Mouse (Mus musculus): ENCODE results near the gene Fbxo44. TPM values are rescaled to one million over a fixed set of nuclear protein-coding genes. Genes with fewer than 3 reads are reported as not detected.
"Not testable (repeated sequence)": the region's sequence is repeated elsewhere in the genome, so short reads cannot be mapped to it uniquely, and the experiment has no call there.

Gene Fbxo44
- polyA plus RNA-seq, 1 experiment from 2014 or later: 82.5 TPM

- ATAC-seq (ENCODE audit: low FRiP score) (no peak), DNase-seq (ENCODE audit: low spot score) (no peak)
- Histone ChIP-seq H3K36me3 (ENCODE audit: control insufficient read depth, insufficient read depth, low read length) (no peaks in the 10 kb centered on the region), H3K4me1 (replicated peaks; ENCODE audit: control insufficient read depth, insufficient read depth, low read length) (peaks cover 1% of the 10 kb centered on the region; the same call in 1 of the 2 replicates), H3K4me2 (replicated peaks; ENCODE audit: low read depth, low read length) (no peak overlapping the region), H3K4me3 (ENCODE audit: low read depth, low read length) (no peak overlapping the region), H3K27me3 (ENCODE audit: control insufficient read depth, insufficient read depth, low read length) (no peaks in the 10 kb centered on the region), H3K27ac (ENCODE audit: low read depth, low read length) (no peak overlapping the region), H3K9ac (ENCODE audit: low read depth, low read length) (no peak overlapping the region), H3K9me3 (ENCODE audit: control insufficient read depth, low read length) (no peaks in the 10 kb centered on the region)
- WGBS: 83% methylated on average over 9 of the region's 9 CpGs
These were observed 39.7 kb downstream of the Fbxo44 start for GRCm38 (mm10) chr4:148120555-148120954.

DNA sequence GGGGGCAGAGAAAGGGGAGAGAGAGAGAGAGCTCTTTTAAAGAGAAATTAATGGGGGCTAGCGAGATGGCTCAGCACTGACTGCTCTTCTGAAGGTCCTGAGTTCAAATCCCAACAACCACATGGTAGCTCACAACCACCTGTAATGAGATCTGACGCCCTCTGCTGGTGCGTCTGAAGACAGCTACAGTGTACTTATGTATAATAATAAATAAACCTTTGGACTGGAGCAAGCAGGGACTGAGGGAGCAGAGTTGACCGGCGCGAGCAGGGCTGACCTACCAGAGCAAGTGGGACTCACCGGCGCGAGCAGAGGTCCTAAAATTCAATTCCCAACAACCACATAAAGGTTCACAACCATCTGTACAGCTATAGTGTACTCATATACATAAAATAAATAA, 40.7 kb downstream of the Fbxo44 start:
- WGBS: 89% methylated on average over 9 of the region's 9 CpGs
- H3K4me1 ChIP-seq (replicated peaks; ENCODE audit: control insufficient read depth, insufficient read depth, low read length); ATAC-seq (ENCODE audit: low FRiP score); H3K27ac ChIP-seq (ENCODE audit: low read depth, low read length); H3K9me3 ChIP-seq (ENCODE audit: control insufficient read depth, low read length); DNase-seq (ENCODE audit: low spot score); H3K4me3 ChIP-seq (ENCODE audit: low read depth, low read length); H3K9ac ChIP-seq (ENCODE audit: low read depth, low read length); H3K36me3 ChIP-seq (ENCODE audit: control insufficient read depth, insufficient read depth, low read length); H3K4me2 ChIP-seq (replicated peaks; ENCODE audit: low read depth, low read length); H3K27me3 ChIP-seq (ENCODE audit: control insufficient read depth, insufficient read depth, low read length): not testable (repeated sequence)

GRCm38 (mm10) chr4:148117392-148117791, 42.9 kb downstream of the Fbxo44 start:
- H3K36me3 ChIP-seq (ENCODE audit: control insufficient read depth, insufficient read depth, low read length): peaks cover 2% of the 10 kb centered on the region; the same call in 1 of the 2 replicates
- no peak overlapping the region for H3K27ac ChIP-seq (ENCODE audit: low read depth, low read length)
- H3K27me3 ChIP-seq (ENCODE audit: control insufficient read depth, insufficient read depth, low read length): 0 out of 2 replicates have a peak, but pooled peaks cover 3% of the 10 kb centered on the region
- H3K4me3 ChIP-seq (ENCODE audit: low read depth, low read length): no peak overlapping the region
- no peak overlapping the region for H3K9ac ChIP-seq (ENCODE audit: low read depth, low read length)
- H3K4me1 ChIP-seq (replicated peaks; ENCODE audit: control insufficient read depth, insufficient read depth, low read length): peaks cover 8% of the 10 kb centered on the region
- ATAC-seq (ENCODE audit: low FRiP score) (no peak), DNase-seq (ENCODE audit: low spot score) (no peak)
- no peaks in the 10 kb centered on the region for H3K9me3 ChIP-seq (ENCODE audit: control insufficient read depth, low read length)
- WGBS: 78% methylated on average over 4 of the region's 4 CpGs
- H3K4me2 ChIP-seq (replicated peaks; ENCODE audit: low read depth, low read length): no peak overlapping the region

GRCm38 (mm10) chr4:148116657-148117056, 43.6 kb downstream of the Fbxo44 start:
- Histone ChIP-seq H3K9ac (ENCODE audit: low read depth, low read length) (no peak overlapping the region), H3K4me1 (replicated peaks; ENCODE audit: control insufficient read depth, insufficient read depth, low read length) (peaks cover 8% of the 10 kb centered on the region), H3K36me3 (ENCODE audit: control insufficient read depth, insufficient read depth, low read length) (peaks cover 2% of the 10 kb centered on the region; the same call in 1 of the 2 replicates), H3K4me3 (ENCODE audit: low read depth, low read length) (no peak overlapping the region), H3K27me3 (ENCODE audit: control insufficient read depth, insufficient read depth, low read length) (0 out of 2 replicates have a peak, but pooled peaks cover 3% of the 10 kb centered on the region), H3K9me3 (ENCODE audit: control insufficient read depth, low read length) (no peaks in the 10 kb centered on the region), H3K27ac (ENCODE audit: low read depth, low read length) (no peak overlapping the region), H3K4me2 (replicated peaks; ENCODE audit: low read depth, low read length) (no peak overlapping the region)
- WGBS: 79% methylated on average over 4 of the region's 4 CpGs
- DNase-seq (ENCODE audit: low spot score) (peak; percentile 38), ATAC-seq (ENCODE audit: low FRiP score) (no peak)

GRCm38 (mm10) chr4:148115467-148115866, 44.8 kb downstream of the Fbxo44 start:
- Histone ChIP-seq H3K4me2 (replicated peaks; ENCODE audit: low read depth, low read length) (no peak overlapping the region), H3K27ac (ENCODE audit: low read depth, low read length) (peak overlapping the region; percentile 80; the same call in 1 of the 2 replicates), H3K36me3 (ENCODE audit: control insufficient read depth, insufficient read depth, low read length) (peaks cover 2% of the 10 kb centered on the region; the same call in 1 of the 2 replicates), H3K4me1 (replicated peaks; ENCODE audit: control insufficient read depth, insufficient read depth, low read length) (peaks cover 8% of the 10 kb centered on the region), H3K4me3 (ENCODE audit: low read depth, low read length) (no peak overlapping the region), H3K27me3 (ENCODE audit: control insufficient read depth, insufficient read depth, low read length) (0 out of 2 replicates have a peak, but pooled peaks cover 3% of the 10 kb centered on the region), H3K9ac (ENCODE audit: low read depth, low read length) (peak overlapping the region; percentile 59; the same call in 1 of the 2 replicates), H3K9me3 (ENCODE audit: control insufficient read depth, low read length) (no peaks in the 10 kb centered on the region)
- 9% methylated on average over 15 of the region's 15 CpGs for WGBS
- peak; percentile 61 for DNase-seq (ENCODE audit: low spot score)
- peak; percentile 36 for ATAC-seq (ENCODE audit: low FRiP score)

GRCm38 (mm10) chr4:148114758-148115391, 45.4 kb downstream of the Fbxo44 start:
- Histone ChIP-seq H3K27me3 (ENCODE audit: control insufficient read depth, insufficient read depth, low read length) (0 out of 2 replicates have a peak, but pooled peaks cover 3% of the 10 kb centered on the region), H3K4me3 (ENCODE audit: low read depth, low read length) (no peak overlapping the region), H3K36me3 (ENCODE audit: control insufficient read depth, insufficient read depth, low read length) (peaks cover 2% of the 10 kb centered on the region; the same call in 1 of the 2 replicates), H3K9ac (ENCODE audit: low read depth, low read length) (peak overlapping the region; percentile 59), H3K4me2 (replicated peaks; ENCODE audit: low read depth, low read length) (no peak overlapping the region), H3K27ac (ENCODE audit: low read depth, low read length) (peak overlapping the region; percentile 80), H3K9me3 (ENCODE audit: control insufficient read depth, low read length) (no peaks in the 10 kb centered on the region), H3K4me1 (replicated peaks; ENCODE audit: control insufficient read depth, insufficient read depth, low read length) (peaks cover 8% of the 10 kb centered on the region)
- DNase-seq (ENCODE audit: low spot score) (peak; percentile 96), ATAC-seq (ENCODE audit: low FRiP score) (peak; percentile 80)
- WGBS: 6% methylated on average over 15 of the region's 15 CpGs

DNA sequence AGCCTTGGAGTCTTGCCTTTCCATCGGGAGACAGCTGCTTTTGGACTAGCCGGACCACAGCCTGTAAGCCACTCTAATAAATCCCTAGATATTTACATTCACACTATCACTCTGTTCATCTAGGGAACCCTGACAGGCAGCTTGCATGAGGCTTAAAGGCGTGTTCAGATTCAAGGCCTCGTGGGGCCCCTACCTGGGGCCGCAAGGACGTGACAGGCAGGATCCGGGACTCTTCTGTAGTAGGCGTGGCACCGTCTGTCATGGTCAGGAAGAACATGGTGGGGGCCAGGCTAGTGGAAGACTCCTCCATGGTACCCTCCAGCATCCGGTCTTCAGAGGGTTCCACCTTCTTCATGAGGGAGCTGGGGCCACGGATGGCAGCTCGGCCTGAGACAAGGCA, 47.8 kb downstream of the Fbxo44 start:
- DNase-seq (ENCODE audit: low spot score) (no peak), ATAC-seq (ENCODE audit: low FRiP score) (no peak)
- Histone ChIP-seq H3K4me2 (replicated peaks; ENCODE audit: low read depth, low read length) (no peak overlapping the region), H3K9ac (ENCODE audit: low read depth, low read length) (no peak overlapping the region), H3K27me3 (ENCODE audit: control insufficient read depth, insufficient read depth, low read length) (0 out of 2 replicates have a peak, but pooled peaks cover 3% of the 10 kb centered on the region), H3K9me3 (ENCODE audit: control insufficient read depth, low read length) (no peaks in the 10 kb centered on the region), H3K4me1 (replicated peaks; ENCODE audit: control insufficient read depth, insufficient read depth, low read length) (peaks cover 10% of the 10 kb centered on the region), H3K27ac (ENCODE audit: low read depth, low read length) (no peak overlapping the region), H3K36me3 (ENCODE audit: control insufficient read depth, insufficient read depth, low read length) (peaks cover 5% of the 10 kb centered on the region; the same call in 1 of the 2 replicates), H3K4me3 (ENCODE audit: low read depth, low read length) (no peak overlapping the region)
- 89% methylated on average over 12 of the region's 12 CpGs for WGBS

DNA sequence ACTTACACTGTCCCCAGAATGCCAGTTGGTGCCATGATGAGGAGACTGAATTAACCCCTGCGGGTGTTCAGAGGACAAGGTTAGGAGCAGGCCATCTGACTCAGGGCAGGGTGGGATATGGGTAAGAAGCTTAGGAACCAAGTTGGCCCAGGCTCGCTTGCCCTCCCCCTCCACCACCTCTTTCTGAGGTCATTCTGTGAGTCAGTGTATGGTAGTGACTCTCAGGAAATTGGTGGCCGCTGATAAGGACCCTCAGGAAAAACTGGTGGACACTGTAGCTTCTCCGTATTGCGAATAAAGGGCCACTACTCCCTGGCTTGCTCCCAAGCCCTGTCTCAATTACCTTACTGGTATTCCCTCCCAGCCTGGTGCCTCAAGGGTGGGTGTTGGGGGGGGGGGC, 51.1 kb downstream of the Fbxo44 start:
- no peak overlapping the region for H3K4me3 ChIP-seq (ENCODE audit: low read depth, low read length)
- H3K4me2 ChIP-seq (replicated peaks; ENCODE audit: low read depth, low read length): no peak overlapping the region
- H3K36me3 ChIP-seq (ENCODE audit: control insufficient read depth, insufficient read depth, low read length): peaks cover 5% of the 10 kb centered on the region; the same call in 1 of the 2 replicates
- H3K27ac ChIP-seq (ENCODE audit: low read depth, low read length): no peak overlapping the region
- 0 out of 2 replicates have a peak, but pooled peaks cover 2% of the 10 kb centered on the region for H3K4me1 ChIP-seq (replicated peaks; ENCODE audit: control insufficient read depth, insufficient read depth, low read length)
- DNase-seq (ENCODE audit: low spot score): no peak
- no peak for ATAC-seq (ENCODE audit: low FRiP score)
- no peaks in the 10 kb centered on the region for H3K9me3 ChIP-seq (ENCODE audit: control insufficient read depth, low read length)
- H3K27me3 ChIP-seq (ENCODE audit: control insufficient read depth, insufficient read depth, low read length): no peaks in the 10 kb centered on the region
- no peak overlapping the region for H3K9ac ChIP-seq (ENCODE audit: low read depth, low read length)
- whole genome bisulfite sequencing: 85% methylated on average over 5 of the region's 5 CpGs
